10 mouse cellular contexts compared by ENCODE assay signal in the genomic region with DNA sequence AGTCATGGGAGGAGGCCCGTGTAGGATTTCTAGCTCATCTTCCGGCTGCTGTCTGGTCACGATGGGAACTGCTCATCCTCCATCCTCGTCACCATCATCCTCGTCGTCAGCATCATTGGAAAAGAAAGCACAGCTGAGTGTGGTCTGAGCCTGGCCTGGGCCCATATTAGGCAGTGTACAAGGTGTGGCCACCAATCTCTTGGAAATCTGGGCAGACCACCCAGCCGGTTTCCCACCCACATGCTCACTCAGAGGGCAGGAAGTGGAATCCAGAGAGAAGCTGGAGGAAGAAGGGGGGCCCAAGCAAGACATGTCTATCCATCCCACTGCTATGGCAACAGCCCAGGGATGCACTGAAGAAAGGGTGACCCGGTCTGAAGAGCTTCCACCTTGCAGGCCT.
"Had no signal": no experiment of that assay in that cellular context is flagged by ENCODE, and none has a peak within 500 bp of the region (broad histone marks: within the 10 kb centered on the region; RNA-seq: fewer than 3 reads in every experiment).

No protein-coding gene starts in this region.

- H3K4me2 ChIP-seq: limb, embryonic 15.5 days; liver, embryonic 12.5 days; midbrain, embryonic 11.5 days had no signal

- ATAC-seq: liver, embryonic 12.5 days; midbrain, embryonic 16.5 days had no signal

- H3K4me1 ChIP-seq: liver, embryonic 12.5 days had no signal

- H3K4me3 ChIP-seq: limb, embryonic 15.5 days; liver, embryonic 12.5 days had no signal

- H3K9me3 ChIP-seq: limb, embryonic 15.5 days; liver, embryonic 12.5 days had no signal

- H3K27me3 ChIP-seq: limb, embryonic 15.5 days; liver, embryonic 12.5 days had no signal

- H3K27ac ChIP-seq: limb, embryonic 15.5 days; liver, embryonic 12.5 days had no signal

- DNase-seq: kidney, adult 2 months; kidney, postnatal 36 days; lung, postnatal 4 days; right cerebral cortex, postnatal 14 days; thymus, adult 18-20 months; thymus, postnatal 14 days had no signal

- H3K36me3 ChIP-seq: limb, embryonic 15.5 days; liver, embryonic 12.5 days had no signal

- H3K9ac ChIP-seq: limb, embryonic 15.5 days; liver, embryonic 12.5 days had no signal
